Mouse (Mus musculus) CH12.LX (cell line): ENCODE results near the gene Csmd2. TPM values are rescaled to one million over a fixed set of nuclear protein-coding genes. Genes with fewer than 3 reads are reported as not detected.

Experiments used
- DNase-seq: peaks from one replicate; pipeline ENCODE4 v3.0.0-alpha.2; 2013; ENCODE audit errors: extremely low read depth
- H3K27ac ChIP-seq: 2 replicates; pipeline ENCODE4 v1.5.1; 2012; ENCODE audit warnings: low read depth, mild to moderate bottlenecking, control low read depth, moderate library complexity; ENCODE audit not compliant: insufficient read depth
- H3K27me3 ChIP-seq: replicated peaks from 2 replicates; pipeline ENCODE3; 2012; ENCODE audit warnings: inconsistent platforms
- H3K36me3 ChIP-seq, 2 experiments: replicated peaks in 1 of 2; 2 replicates each; pipeline versions ENCODE3 to v1.6.1; 2012; ENCODE audit warnings: inconsistent platforms in 1 of 2, low read length in 1 of 2, mild to moderate bottlenecking in 1 of 2, mixed read lengths in 1 of 2, moderate library complexity in 1 of 2; ENCODE audit not compliant: control insufficient read depth in 1 of 2, insufficient read depth in 1 of 2
- H3K4me1 ChIP-seq, 2 experiments: 2 replicates each; pipeline ENCODE4 v1.6.1; 2012; ENCODE audit warnings: inconsistent platforms in 1 of 2, moderate library complexity in 1 of 2; ENCODE audit not compliant: insufficient read depth in 2 of 2, control insufficient read depth in 1 of 2
- H3K4me2 ChIP-seq: 2 replicates; pipeline ENCODE4 v1.6.1; 2012; ENCODE audit warnings: low read depth, mild to moderate bottlenecking, control low read depth; ENCODE audit not compliant: poor library complexity, insufficient read depth, severe bottlenecking
- H3K4me3 ChIP-seq, 3 experiments: fragments of 150-350 bp in 1 of 3; sonication (generic) in 1 of 3; replicated peaks in 1 of 3; 2 replicates each; pipeline versions ENCODE3 to v1.5.1; 2011 to 2012; ENCODE audit warnings: low read depth in 2 of 3, low read length in 2 of 3, mild to moderate bottlenecking in 2 of 3, moderate library complexity in 2 of 3, control low read depth in 1 of 3, improper control_type of control experiment in 1 of 3, inconsistent platforms in 1 of 3, mixed read lengths in 1 of 3; ENCODE audit not compliant: poor library complexity in 1 of 3
- H3K79me2 ChIP-seq: replicated peaks from 2 replicates; pipeline ENCODE4 v1.6.1; 2012; ENCODE audit warnings: mild to moderate bottlenecking, moderate library complexity; ENCODE audit not compliant: control insufficient read depth, poor library complexity, insufficient read depth, severe bottlenecking; ENCODE audit errors: extremely low read depth
- H3K9ac ChIP-seq: 2 replicates; pipeline ENCODE4 v1.6.1; 2012; ENCODE audit warnings: low read depth, mild to moderate bottlenecking, control low read depth, moderate library complexity; ENCODE audit not compliant: insufficient read depth
- H3K9me3 ChIP-seq: replicated peaks from 2 replicates; pipeline ENCODE3; 2012; ENCODE audit warnings: low read length, inconsistent platforms, mixed read lengths
- CTCF ChIP-seq, 2 experiments: IDR thresholded peaks in 1 of 2; conservative IDR thresholded peaks in 1 of 2; 2 replicates each; pipeline ENCODE4 v1.5.1; 2011 to 2012; ENCODE audit warnings: low read depth in 2 of 2, low read length in 2 of 2, improper control_type of control experiment in 1 of 2, inconsistent platforms in 1 of 2, mild to moderate bottlenecking in 1 of 2, moderate library complexity in 1 of 2
- E2F4 ChIP-seq: IDR thresholded peaks from 2 replicates; pipeline ENCODE4 v1.6.1; 2011; ENCODE audit warnings: low read depth, low read length, improper control_type of control experiment; ENCODE audit not compliant: insufficient replicate concordance
- ETS1 ChIP-seq: conservative IDR thresholded peaks from 2 replicates; pipeline ENCODE4 v1.6.1; 2012; ENCODE audit warnings: low read depth, mild to moderate bottlenecking, inconsistent platforms, low read length, improper control_type of control experiment, moderate library complexity
- HCFC1 ChIP-seq: IDR thresholded peaks from 2 replicates; pipeline ENCODE4 v1.6.1; 2012; ENCODE audit warnings: low read depth, mild to moderate bottlenecking, inconsistent platforms, low read length, improper control_type of control experiment
- IRF4 ChIP-seq: IDR thresholded peaks from 2 replicates; pipeline ENCODE4 v1.6.1; 2014; ENCODE audit warnings: low read depth, mild to moderate bottlenecking, inconsistent platforms, low read length, improper control_type of control experiment
- JUN ChIP-seq: IDR thresholded peaks from 2 replicates; pipeline ENCODE4 v1.6.1; 2011; ENCODE audit warnings: low read depth, mild to moderate bottlenecking, low read length, improper control_type of control experiment, moderate library complexity; ENCODE audit not compliant: insufficient read depth
- MAZ ChIP-seq: IDR thresholded peaks from 2 replicates; pipeline ENCODE4 v1.6.1; 2012; ENCODE audit warnings: low read depth, mild to moderate bottlenecking, inconsistent platforms, low read length, improper control_type of control experiment, moderate library complexity
- NELFE ChIP-seq: IDR thresholded peaks from 2 replicates; pipeline ENCODE4 v1.6.1; 2011; ENCODE audit warnings: low read depth, low read length, improper control_type of control experiment
- POLR2AphosphoS2 ChIP-seq: IDR thresholded peaks from 2 replicates; pipeline ENCODE4 v1.6.1; 2011; ENCODE audit warnings: low read depth, low read length, improper control_type of control experiment
- RCOR1 ChIP-seq: conservative IDR thresholded peaks from 2 replicates; pipeline ENCODE4 v1.6.1; 2012; ENCODE audit warnings: low read depth, mild to moderate bottlenecking, inconsistent platforms, low read length, improper control_type of control experiment
- SIN3A ChIP-seq: IDR thresholded peaks from 2 replicates; pipeline ENCODE4 v1.6.1; 2012; ENCODE audit warnings: low read length, improper control_type of control experiment, inconsistent platforms
- TBP ChIP-seq: conservative IDR thresholded peaks from 2 replicates; pipeline ENCODE4 v1.6.1; 2011; ENCODE audit warnings: low read depth, low read length, improper control_type of control experiment
- TCF12 ChIP-seq: IDR thresholded peaks from 2 replicates; pipeline ENCODE4 v1.6.1; 2014; ENCODE audit warnings: low read depth, mild to moderate bottlenecking, inconsistent platforms, low read length, improper control_type of control experiment
- USF2 ChIP-seq: conservative IDR thresholded peaks from 2 replicates; pipeline ENCODE4 v1.6.1; 2011; ENCODE audit warnings: low read depth, low read length, improper control_type of control experiment
- ZC3H11A ChIP-seq: IDR thresholded peaks from 2 replicates; pipeline ENCODE4 v1.6.1; 2012; ENCODE audit warnings: low read depth, mild to moderate bottlenecking, inconsistent platforms, low read length, improper control_type of control experiment
- ZKSCAN1 ChIP-seq: IDR thresholded peaks from 2 replicates; pipeline ENCODE4 v1.6.1; 2012; ENCODE audit warnings: low read depth, inconsistent platforms, low read length, improper control_type of control experiment, borderline replicate concordance
- ZMIZ1 ChIP-seq: IDR thresholded peaks from 2 replicates; pipeline ENCODE4 v1.6.1; 2012; ENCODE audit warnings: low read depth, mild to moderate bottlenecking, inconsistent platforms, low read length, improper control_type of control experiment
- ZNF384 ChIP-seq: IDR thresholded peaks from 2 replicates; pipeline ENCODE4 v1.6.1; 2012; ENCODE audit warnings: low read depth, low read length, improper control_type of control experiment, inconsistent platforms
- dilution Hi-C: fragments of 300-500 bp; cut with MboI; formaldehyde crosslinking; loops from 2 replicates; pipeline ENCODE4 v1.14.3; 2020; ENCODE audit warnings: low sequenced_read_pairs; ENCODE audit not compliant: extremely low pct_unique_long_range_greater_than_20kb, extremely low pct_ligation_motif_present
- in situ Hi-C: fragments of 300-500 bp; cut with MboI; formaldehyde crosslinking; loops from 3 replicates; pipeline ENCODE4 v1.14.3; 2019; ENCODE audit warnings: low sequenced_read_pairs, low pct_ligation_motif_present, low pct_unique_long_range_greater_than_20kb, mixed read lengths
- polyA plus RNA-seq: library from polyadenylated mRNA; unstranded; fragments of >175 nt; gene quantifications from 2 replicates; pipeline ENCODE4 v1.2.1, GENCODE M21; 2012; ENCODE audit warnings: low read depth; ENCODE audit not compliant: insufficient read length
- total RNA-seq, 2 experiments: library from RNA; depleted of rRNA; stranded (reverse); fragments of 300-350 nt in 1 of 2; fragments of >200 nt in 1 of 2; gene quantifications; 2 replicates each; pipeline ENCODE4 v1.2.3; 2012 to 2014

Csmd2 gene
- total and polyA plus RNA-seq, 3 experiments, result 0.08 to 0.80 TPM; not detected in 1

DNA sequence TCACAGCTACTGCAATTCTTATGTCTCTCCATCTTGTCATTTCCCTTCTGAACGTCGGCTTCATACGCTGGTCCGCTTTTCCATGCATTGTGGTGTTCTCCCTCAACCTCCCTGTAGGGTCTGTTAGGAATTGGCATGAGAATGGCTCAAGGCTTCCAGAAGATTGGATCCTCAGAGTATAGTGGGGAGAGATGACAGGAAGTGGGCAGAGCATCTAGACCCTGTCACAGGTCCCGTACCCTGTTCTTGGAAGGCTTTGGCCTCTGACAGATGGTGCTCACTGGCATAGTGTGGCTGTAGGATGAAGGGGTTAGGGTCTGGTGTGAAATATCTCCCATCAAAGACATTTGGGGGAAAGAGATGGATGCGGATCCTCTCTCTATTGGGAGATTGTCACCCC is 380.4 kb downstream of the Csmd2 start:
- dilution Hi-C loops, result no loop called here

DNA sequence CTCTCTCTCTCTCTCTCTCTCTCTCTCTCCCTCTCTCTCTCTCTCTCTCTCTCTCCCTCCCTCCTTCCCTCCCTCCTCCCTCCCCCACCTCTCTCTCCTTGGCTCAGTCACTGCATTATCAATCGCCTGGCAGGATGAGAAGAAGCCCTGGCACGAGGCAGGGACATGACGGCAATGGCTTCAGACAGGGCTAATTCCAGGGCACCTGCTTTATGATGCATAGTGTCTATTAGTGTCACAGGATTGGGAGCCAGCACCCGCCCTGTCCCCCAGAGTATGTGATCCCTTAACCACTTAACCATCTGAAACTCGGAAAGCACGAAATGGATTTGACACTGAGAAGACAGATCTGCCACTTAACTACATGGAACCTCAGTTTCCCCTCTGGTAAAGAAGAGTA is 384.1 kb downstream of the Csmd2 start:
- H3K36me3 ChIP-seq, result no peaks in the 10 kb centered on the region
- no peak overlapping the region for H3K27ac ChIP-seq
- DNase-seq, result no peak
- no peak overlapping the region for H3K4me2 ChIP-seq
- no peaks in the 10 kb centered on the region for H3K4me1 ChIP-seq
- H3K79me2 ChIP-seq, result no peaks in the 10 kb centered on the region
- dilution Hi-C loops, result no loop called here
- peaks cover 2% of the 10 kb centered on the region for H3K27me3 ChIP-seq
- in situ Hi-C loops, result no loop called here
- H3K4me3 ChIP-seq, result no peak overlapping the region
- peaks cover 60% of the 10 kb centered on the region for H3K9me3 ChIP-seq
- H3K9ac ChIP-seq, result no peak overlapping the region
- TF ChIP-seq ZMIZ1 (no peak), JUN (no peak), SIN3A (no peak)

More for the DNA sequence above, 380.4 kb downstream of the Csmd2 start:
- no peaks in the 10 kb centered on the region for H3K36me3 ChIP-seq
- no peak for DNase-seq
- no peak overlapping the region for H3K9ac ChIP-seq
- in situ Hi-C loops, result no loop called here
- no peak overlapping the region for H3K27ac ChIP-seq
- peaks cover 3% of the 10 kb centered on the region for H3K27me3 ChIP-seq
- H3K79me2 ChIP-seq, result no peaks in the 10 kb centered on the region
- no peak overlapping the region for H3K4me3 ChIP-seq
- no peak overlapping the region for H3K4me2 ChIP-seq
- H3K9me3 ChIP-seq, result peaks cover 55% of the 10 kb centered on the region
- TF ChIP-seq TBP (no peak), IRF4 (no peak), E2F4 (no peak), MAZ (no peak), TCF12 (no peak), ZNF384 (no peak), ZKSCAN1 (no peak), USF2 (no peak), CTCF (conservative IDR thresholded peaks at IDR 0.05 in 1 of 2, IDR thresholded peaks at IDR 0.05 in 1 of 2; ENCODE audit: low read depth in 2 of 2, low read length in 2 of 2) (no peak), ZC3H11A (no peak), RCOR1 (no peak), JUN (no peak), POLR2AphosphoS2 (no peak), SIN3A (no peak), NELFE (no peak), HCFC1 (no peak), ETS1 (no peak)
- no peaks in the 10 kb centered on the region for H3K4me1 ChIP-seq
